Mouse (Mus musculus) gastrocnemius, postnatal 10 days (tissue): Measurements from ENCODE around the gene Dtnb. TPM values are rescaled to one million over a fixed set of nuclear protein-coding genes. Genes with fewer than 3 reads are reported as not detected.
A peak's percentile ranks its signal among the peaks of the same experiment; 100 is the strongest.
"Not testable (repeated sequence)": the region's sequence is repeated elsewhere in the genome, so short reads cannot be mapped to it uniquely, and the experiment has no call there.

Experiments
- DNase-seq: peaks from one replicate; pipeline ENCODE4 v3.0.0; 2021; ENCODE audit warnings: mixed read lengths
- long read RNA-seq, 2 experiments: library from polyadenylated mRNA; stranded (forward); transcript quantifications; one replicate each; pipeline ENCODE4 v2.0.0; 2021
- total RNA-seq, 2 experiments: library from RNA; stranded (reverse); gene quantifications; 2 replicates each; pipeline ENCODE4 v1.2.3; 2021

Dtnb gene
- 1 to 10 TPM; 4.9 to 8.4 TPM for total RNA-seq
- long read RNA-seq, experiment 1, partial matches to known transcripts, result 3 of 6 reads
- long read RNA-seq, experiment 1, other reads (novel, unspliced or antisense), result 2 of 6 reads
- long read RNA-seq, experiment 2, partial matches to known transcripts, result 0 of 4 reads
- long read RNA-seq, experiment 2, other reads (novel, unspliced or antisense), result 4 of 4 reads

DNA sequence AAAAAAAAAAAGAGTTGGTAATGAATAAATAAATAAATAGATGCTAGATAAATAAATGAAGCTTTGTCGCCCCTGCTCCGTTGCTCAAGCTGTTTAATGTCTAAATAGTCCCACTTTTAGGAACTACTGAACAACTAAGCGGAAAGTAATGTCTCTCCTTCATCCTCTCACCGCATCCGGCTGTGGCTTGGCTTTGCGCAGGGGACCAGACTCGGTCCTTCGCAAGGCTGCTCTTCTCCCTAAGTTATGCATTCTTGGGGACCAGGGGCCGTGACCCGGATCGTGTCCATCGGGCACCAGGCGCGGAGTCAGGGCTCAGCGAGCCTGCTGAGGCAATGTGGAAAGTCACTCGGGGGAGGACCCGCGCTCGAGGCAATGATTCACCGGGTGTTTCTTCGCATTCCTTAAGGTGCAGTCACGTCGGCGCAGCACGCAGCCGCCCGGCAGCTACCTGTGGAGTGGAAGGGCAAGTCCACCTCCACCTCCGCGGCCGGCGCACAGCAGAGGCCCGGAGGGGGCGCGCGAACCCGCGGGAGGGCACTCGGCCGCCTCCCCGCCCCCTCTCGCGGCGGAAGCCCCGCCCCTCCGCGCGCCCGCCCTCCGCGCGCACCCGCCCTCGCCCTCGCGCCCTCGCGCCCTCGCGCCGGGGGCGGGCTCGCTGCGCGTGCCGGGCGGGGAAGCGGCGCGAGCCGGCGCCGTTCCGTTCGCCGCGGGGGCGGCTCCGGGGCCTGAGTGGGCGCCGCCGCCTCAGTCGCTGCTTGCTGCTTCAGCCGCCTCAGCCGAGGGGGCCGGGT, at the start of gene Dtnb:
Dtnb (plus strand) TSS at position 595 of the 794 bp plus-strand sequence.
- peak; percentile 75 for DNase-seq

DNA sequence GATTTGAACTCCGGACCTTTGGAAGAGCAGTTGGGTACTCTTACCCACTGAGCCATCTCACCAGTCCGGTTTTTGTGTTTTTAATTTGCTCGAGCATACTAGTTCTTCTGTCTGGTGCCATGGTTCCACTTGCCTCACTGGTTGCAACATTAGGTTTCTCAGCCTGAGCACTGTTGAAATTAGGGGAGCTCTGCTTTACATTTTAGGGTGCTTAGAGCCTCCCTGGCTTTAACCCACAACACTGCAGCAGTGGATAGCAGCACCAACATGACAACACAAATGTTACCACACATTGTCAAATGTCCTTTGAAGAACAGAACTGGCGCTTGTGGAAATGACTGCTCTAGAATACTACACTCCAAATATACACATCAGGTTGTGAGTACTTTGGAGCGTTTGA, 46.6 kb upstream of the Dtnb start:
- DNase-seq, result no peak

DNA sequence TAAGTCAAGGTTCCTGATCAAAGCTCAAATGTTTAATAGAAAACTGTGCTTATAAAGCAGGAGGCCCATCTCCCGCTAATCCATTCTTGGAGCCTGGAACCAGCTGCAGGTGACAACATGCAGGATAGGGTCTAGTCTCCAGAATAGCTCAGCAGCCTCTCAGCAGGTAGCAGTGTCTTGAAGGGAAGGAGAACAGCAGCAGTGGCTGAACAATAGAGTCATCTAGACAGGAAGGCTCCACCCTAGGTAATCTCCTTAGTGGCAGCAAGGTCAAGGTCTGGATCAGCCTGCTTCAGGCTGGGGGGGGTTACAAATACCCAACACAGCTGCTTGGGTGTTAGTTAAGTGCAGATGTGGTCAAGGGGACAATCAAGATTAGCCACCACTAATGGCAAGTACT, 36.7 kb upstream of the Dtnb start:
- not testable (repeated sequence) for DNase-seq

DNA sequence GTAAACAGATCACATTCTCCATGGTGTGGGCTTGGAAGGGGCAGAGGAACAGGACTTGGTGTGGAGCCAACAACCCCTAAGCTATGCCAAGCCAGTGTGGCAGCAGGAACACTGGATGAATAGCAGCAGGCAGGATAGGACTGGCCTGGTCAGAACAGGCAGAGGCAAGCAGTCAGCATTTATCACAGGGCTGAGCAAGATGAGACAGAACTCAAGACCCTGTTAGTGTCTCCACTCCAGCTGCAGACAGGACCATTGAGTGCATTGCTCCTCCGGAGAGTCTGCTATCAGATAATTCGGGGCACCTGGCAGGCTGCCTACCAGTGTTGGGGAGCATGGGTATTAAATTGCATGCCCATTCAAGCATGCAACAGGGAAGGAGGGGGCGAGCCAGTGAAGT, 34.6 kb upstream of the Dtnb start:
- DNase-seq, result peak; percentile 29

DNA sequence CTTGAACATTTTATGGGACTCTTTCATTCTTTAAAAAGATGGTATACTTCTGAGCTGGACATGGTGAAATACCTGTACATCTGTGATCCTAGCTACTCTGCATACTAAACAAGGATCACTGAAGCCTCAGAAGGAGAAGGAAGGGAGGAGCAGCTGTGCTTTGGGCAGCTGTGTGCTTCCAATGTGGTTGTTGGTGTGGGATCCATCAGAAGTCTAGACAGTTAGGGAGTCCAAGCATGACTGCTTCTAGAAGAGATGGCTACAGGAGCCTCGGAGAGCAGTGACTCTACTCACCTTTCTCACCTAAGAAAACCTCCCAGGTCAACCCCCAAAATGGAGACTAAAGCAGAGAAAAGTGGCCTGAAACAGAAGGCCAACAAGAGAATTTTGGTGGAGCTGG, 34.1 kb upstream of the Dtnb start:
- DNase-seq, result no peak

DNA sequence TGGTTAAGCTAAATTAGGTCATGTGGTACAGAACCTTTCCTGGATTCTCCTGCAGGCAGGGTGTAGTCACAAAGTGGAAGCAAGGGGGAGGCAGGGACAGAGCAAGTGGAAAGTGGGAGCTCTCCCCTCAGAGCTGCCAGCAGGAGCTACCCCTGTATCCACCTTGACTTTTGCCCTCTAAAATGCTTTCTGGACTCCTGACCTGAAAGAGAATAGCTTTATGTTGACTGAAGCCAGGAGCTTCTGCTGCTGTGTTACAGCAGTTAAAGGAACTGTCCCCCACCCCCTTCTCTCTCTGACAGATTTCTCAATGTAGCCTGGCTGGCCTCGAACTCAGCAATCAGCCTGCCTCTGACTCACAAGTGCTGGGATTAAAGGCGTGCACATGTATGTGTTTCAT, 32.6 kb upstream of the Dtnb start:
- no peak for DNase-seq

DNA sequence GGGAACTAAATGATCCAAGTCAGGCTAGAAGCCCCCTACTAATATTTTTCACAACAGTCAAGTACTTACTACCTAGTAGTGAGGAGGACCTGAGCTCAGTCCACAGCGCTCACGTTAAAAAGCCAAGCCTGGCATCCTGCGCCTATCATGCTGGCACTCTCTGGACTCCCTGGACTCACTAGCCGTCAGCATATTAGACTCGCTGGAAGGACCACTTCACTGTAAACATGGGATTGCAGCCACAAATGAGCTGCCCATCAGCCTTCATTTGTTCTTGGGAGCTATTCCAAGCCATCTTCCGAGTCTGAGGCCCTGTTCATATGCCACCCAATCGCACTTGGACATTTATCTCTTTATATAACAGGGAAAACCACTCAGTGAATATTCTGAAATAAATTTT, 31.3 kb upstream of the Dtnb start:
- DNase-seq, result no peak

DNA sequence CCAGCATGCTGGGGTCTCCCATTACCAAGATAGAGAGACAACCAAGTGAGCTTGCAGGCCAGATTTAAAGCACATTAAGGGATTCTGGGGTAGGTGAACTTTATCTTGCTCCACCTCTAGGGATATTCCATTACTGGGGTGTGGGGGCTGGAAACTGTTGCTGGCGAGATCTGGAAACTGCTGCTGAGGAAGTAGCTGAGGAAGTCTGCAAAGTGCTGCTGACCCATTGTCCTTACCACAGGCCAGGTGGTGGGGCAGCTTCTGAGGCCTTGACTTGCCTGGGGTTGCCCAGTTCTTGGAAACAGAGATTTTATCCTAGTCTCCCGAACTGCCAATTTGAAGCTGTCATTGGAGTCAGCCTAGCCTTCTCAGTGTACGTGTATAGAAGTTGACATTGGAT, 26.7 kb upstream of the Dtnb start:
- no peak for DNase-seq

DNA sequence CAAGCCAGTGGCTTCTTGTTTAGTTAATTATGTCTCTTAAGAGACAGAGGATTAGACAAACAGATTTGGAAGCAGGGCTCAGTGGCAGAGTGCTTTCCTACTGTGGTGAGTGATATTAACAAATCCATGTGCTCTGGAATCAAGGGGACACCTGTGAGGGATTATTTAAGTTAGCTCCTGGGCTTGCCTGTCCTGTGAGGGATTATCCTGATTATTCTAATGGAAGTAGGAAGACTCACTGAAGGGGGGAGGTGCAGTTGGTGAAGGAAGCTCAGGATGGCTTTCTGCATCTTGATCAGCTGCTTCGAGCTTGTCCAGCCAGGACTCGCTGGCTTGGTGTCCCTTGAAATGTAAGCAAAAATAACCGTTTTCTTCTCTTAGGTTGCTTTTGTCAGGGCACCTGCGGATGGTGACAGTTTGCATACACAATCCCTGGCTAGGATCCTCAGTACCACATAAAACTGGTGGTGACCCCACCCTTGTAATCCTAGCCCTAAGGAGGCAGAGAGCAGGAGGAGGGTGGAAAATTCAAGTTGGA, 26.0 kb upstream of the Dtnb start:
- DNase-seq, result no peak

DNA sequence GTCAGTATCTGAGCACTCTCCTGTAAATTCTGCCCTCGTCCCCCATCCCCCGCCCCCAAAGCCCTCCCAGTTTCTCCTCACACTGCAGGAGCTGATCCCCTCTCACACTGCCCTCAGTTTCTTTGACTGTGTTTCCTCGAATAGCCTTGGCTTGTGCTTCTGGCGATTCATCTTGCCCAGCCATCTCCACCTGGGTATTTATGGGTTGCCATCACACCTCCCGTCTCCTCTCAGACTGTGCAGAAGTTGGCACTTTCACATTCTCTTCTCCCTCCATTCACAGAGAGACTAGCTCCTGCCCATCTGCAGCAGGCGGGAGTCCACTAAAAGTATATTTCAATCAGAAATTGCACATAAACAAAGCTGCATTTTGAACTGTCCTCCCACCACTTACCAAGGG, 25.4 kb upstream of the Dtnb start:
- no peak for DNase-seq

DNA sequence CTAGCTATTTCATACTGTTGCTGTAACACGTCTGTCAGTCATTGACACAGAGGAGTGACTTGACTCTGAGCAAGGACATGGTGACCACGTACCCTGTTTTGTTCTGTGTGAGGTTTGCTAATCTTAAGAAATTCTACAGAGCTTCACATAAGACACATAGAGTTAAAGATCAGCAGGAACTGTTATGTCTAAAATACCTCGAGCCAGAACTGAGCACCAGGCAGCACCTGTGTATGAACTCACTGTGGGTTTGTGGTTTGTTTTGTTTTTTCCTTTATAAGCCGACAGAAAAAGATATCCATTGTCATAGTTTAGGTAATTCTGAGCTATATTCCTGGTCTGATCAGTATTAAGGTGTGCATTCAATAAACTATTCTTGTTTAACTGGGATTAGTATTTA, 24.7 kb upstream of the Dtnb start:
- DNase-seq, result no peak

DNA sequence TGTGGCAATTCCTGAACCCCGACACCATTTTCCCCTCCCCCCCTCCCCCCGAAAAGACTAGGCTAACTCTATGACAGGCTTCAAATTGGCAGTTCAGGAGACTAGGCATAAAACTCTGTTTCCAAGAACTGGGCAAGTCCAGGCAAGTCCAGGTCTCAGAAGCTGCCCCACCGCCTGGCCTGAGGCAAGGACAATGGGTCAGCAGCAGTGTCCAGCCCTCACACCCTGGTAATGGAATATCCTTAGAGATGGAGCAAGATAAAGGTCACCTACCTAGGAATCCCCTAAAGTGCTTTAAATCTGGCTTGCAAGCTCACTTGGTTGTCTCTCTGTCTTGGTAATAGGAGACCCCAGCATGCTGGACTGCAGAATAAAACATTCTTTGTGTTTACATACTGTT, 24.3 kb upstream of the Dtnb start:
- DNase-seq, result no peak

DNA sequence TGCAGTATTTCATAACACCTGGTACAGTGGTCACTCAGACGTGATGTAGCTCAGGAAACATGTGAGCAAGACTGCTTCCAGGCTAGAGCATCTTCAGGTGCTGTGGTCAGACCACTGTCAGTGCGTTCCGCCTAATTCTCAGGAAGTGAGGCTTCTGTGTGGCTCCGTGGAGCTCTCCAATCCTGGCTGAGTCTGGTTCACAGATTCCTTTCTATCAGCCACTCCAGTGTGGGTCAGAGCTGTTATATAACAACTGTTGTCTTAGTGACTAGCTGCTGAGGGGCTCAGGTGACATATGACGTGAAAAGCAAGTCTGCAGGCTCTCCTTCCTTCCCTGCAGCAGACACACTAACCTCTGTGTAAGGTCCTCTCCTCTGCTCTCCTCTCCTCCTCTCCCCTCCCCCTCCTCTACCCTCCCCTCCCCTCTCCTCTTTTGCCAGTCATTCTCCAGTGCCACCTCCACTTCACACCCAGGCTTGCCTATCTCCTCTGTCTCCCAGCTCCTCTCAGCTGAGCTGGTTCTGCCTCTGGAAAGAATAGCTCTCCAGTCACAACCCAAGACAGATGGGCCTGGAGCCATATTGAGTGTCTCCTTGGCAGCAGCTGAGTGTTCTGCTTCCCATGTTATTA, 23.5 kb upstream of the Dtnb start:
- no peak for DNase-seq

DNA sequence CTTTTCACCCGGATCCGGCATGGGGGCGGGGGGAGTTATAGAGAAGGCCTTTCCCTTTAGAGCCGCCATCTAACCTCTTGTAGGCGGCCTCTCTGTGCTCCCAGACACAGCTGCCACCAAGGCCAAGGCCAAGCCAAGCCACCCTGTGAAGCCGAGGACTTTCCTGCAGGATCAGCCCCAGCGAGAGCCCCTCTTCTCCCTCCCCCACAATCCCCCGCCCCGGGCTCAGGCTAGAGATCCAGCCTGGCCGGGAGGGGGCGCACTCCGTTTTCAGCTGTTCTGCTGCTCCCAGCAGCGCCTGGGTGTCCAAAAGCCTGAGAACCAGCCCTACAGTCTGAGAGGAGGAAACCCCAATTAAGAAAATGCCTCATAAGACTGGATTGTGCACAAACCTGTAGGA, 21.9 kb upstream of the Dtnb start:
- DNase-seq, result peak; percentile 39

DNA sequence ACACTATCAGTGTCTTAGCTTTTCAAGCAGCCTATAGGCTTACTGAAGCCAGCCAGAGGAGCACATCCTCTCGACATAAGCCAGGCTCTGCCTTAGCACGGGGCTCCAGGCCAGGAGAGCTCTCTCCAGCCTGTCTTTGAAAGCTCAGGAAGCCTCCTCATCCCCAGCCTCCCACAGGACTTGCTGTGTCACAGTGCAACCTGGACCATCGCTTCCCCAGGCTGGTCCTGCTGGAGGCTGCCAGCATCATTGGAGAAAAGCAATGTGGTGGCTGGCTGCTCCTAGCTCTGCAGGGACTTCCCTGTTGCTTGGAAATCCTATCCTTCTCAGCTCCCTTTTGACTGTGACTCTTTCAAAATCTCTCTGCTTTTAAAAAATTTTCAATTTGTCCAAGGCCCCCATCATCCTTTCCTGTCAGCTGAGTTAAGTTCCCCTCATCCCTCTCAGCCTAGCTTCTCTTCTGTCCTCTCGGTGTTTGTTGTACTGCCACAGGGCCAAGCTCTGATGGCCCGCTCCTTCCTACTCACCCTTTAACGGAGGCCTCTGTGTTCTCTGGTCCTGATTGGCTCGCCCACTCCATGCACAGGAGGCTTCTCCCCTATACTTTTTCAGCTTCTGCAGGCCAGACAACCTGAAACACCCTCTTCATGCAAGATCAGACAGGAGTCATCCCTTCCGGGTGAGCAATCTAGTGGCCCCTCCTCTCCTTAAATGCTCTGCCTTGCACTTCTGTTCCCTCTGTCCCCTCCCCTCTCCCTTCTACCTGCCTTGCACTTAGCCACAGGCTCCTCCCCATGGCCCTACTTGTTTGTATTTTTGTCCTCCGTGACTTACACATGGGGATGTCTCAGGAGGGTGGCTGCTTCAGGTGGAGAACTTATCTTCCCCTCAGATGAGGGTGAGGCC, 14.5 kb upstream of the Dtnb start:
- DNase-seq, result no peak

DNA sequence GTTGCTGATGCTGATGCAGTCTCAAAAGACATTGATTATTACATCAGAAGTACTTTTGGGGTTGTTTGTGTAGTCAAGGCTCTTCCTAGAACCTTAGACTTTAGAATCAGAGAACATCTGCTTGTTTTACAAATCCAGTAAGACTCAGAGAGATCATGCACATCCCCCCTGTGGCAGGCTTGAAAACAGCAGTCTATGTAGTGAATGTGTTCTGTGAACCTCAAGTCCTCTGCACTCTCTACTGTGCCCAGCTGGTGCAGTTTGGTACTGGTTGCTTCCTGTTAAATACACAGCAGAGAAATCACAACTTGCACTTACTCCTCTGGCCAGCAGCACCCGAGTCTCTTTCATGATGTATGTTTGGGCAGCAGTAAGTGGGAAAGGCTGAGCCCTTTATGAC, 11.6 kb upstream of the Dtnb start:
- DNase-seq, result peak; percentile 26

DNA sequence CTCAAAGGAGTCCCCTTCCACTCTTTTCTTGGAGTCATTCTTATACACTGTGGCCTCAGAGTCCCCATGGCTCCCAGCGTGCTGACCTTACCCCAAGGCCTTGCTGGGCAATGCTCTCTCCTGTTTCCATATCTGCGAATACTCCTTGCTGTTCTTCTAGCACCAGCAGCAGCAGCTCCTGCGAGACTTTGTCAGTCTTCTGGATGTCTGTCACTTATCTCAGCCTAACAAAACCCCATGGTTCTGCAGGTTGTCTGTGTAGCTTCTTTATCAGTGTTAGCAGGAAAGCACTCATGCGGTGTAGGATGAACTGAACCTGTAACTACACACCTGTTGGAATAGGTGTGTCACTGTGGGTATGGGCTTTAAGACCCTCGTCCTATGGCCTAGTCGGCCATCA, 11.1 kb upstream of the Dtnb start:
- no peak for DNase-seq

DNA sequence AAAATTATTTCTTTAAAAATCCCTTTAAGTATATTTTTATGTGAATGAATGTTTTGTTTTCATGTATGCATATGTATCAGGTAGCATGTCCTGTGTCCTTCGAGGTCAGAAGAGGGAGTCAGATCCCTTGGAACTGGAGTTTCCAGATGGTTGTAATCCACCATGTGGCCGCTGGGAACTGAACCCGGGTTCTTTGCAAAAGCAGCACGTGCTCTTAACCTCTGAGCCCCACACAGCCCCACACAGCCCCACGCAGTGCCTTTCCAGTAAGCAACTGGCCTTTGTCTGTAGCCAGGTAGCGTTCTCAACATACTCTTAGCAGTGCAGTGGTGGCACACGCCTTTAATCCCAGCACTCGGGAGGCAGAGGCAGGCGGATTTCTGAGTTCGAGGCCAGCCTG, 9.4 kb upstream of the Dtnb start:
- no peak for DNase-seq

DNA sequence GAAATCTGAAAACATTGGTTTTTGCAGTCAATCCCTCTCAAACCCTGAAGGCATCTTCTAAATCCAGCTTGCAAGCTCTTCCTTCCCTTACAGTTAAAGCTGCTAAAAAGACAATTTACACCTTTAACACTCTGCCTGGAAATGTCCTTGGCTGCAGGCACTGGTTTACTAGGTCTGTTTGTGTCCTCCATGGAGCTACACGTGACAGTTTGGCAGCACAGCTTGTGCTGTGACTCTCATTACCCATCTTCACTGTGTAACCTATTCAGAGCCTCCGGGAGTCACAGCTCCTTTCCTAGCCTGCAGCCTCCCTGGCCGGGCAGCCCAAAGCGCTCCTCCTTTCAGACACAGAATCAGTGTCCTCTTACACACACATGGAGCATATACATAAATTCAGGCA, 8.5 kb upstream of the Dtnb start:
- DNase-seq, result no peak

DNA sequence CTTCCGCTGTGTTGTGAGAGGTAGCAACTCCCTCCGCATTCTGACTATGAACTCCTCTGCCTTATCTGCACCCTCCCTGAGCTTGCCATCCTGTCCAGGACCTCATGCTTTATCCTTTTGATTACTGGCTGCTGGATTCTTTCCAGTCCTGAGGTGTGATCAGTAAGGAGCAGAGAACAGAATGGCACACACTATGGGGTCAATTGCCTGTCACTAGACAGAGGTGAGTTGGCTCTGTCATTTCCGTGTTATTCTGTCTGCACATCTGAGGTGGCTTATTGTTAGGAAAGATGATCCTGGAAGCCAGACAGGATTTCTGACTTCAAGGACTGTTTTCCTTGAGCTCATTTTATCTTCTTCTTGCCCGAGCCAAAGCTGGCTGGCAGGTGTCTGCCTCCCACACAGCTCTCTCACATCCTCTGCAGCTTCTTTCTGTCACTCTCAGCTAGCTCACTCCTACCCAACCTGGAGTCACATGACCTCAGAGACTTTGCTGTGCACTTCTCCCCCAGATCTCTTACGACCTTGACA, 3.7 kb upstream of the Dtnb start:
- no peak for DNase-seq

DNA sequence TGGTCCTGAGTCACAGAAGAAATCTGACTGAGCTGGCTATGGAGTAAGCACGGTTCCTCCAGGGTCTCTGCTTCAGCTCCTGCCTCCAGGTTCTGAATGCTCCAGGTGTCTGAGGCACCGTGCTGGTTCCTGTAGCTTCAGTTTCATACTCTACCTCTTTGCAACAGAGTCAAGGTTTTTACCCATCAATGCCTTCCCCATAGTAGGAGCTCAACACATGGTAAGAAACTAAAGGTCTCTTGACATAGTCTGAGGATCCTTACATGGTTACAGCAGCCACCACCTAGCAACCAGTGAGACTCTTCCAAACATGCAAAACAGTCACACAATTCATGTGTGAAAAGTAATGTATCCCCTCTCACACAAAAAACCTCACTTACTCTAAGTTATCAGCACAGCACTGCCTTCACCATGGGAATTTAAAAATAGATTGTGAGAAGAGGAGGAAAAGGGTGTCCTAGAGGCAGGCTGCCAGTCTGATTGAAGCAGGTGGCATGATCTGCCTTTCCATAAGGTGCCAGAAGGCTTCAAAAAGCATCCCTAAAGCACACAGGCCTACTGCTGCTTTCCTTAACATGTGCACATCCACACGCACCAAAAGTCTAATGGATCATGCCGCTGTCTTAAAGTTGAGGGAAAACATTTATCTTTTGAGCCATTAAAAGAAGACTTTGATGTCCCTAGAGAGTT, 1.3 kb upstream of the Dtnb start:
- DNase-seq, result no peak
